Mouse (Mus musculus): ENCODE data around the gene Zfp689. TPM values are rescaled to one million over a fixed set of nuclear protein-coding genes. Genes with fewer than 3 reads are reported as not detected.

The Zfp689 gene
- polyA plus RNA-seq, 1 experiment from 2014 or later = 3.9 TPM

GRCm38 (mm10) chr7:127393157-127393943 is 55.6 kb downstream of the Zfp689 start, which contains the start of gene E430018J23Rik:
Gene E430018J23Rik (minus strand): TSS chr7:127393629.
- Histone ChIP-seq H3K4me1 (replicated peaks) (peaks cover 16% of the 10 kb centered on the region), H3K4me2 (peak within 1 kb of the TSS; percentile 65), H3K27me3 (no peaks in the 10 kb centered on the region), H3K4me3 (peak within 1 kb of the TSS; percentile 82), H3K27ac (peak within 1 kb of the TSS; percentile 94), H3K9ac (peak within 1 kb of the TSS; percentile 87), H3K9me3 (replicated peaks) (no peaks in the 10 kb centered on the region), H3K36me3 (peaks cover 10% of the 10 kb centered on the region; the same call in 1 of the 2 replicates)
- peak; percentile 95 for ATAC-seq (replicated peaks; ENCODE audit: insufficient number of reproducible peaks, insufficient read depth, low FRiP score, low read depth)
- WGBS = under 1% methylated on average over 45 of the region's 45 CpGs

- Histone ChIP-seq H3K36me3 (peaks cover 10% of the 10 kb centered on the region; the same call in 1 of the 2 replicates), H3K27ac (0 out of 2 replicates have a peak overlapping the region, but pooled peaks have one; percentile 94), H3K4me1 (replicated peaks) (peaks cover 16% of the 10 kb centered on the region), H3K9me3 (replicated peaks) (no peaks in the 10 kb centered on the region), H3K4me3 (peak overlapping the region; percentile 82), H3K9ac (peak overlapping the region; percentile 87), H3K4me2 (peak overlapping the region; percentile 65), H3K27me3 (no peaks in the 10 kb centered on the region)
- 84% methylated on average over 8 of the region's 8 CpGs for WGBS
- ATAC-seq (replicated peaks; ENCODE audit: insufficient number of reproducible peaks, insufficient read depth, low FRiP score, low read depth) = no peak
Observed at GRCm38 (mm10) chr7:127392251-127392824, 56.6 kb downstream of the Zfp689 start.

Small RNA genes within 50 kb of the gene (microRNA-seq; reads per million reads assigned to microRNA genes)
- gene Gm47278 = not detected
- not detected for gene Mir7060

Other genes with a start within 250 kb of the Zfp689 start
- gene Tbc1d10b, start 240.7 kb downstream of the Zfp689 start, polyA plus RNA-seq (2015; fragmentation: Nextera tagmentation; extraction: Ambion mirVana) = 17.0 and 21.3 TPM in 2 replicates
- 11.6 and 15.4 TPM in 2 replicates for gene Mylpf, start 240.3 kb downstream of the Zfp689 start, polyA plus RNA-seq (2015; fragmentation: Nextera tagmentation; extraction: Ambion mirVana)
- gene Zfp553, start 216.1 kb downstream of the Zfp689 start, polyA plus RNA-seq (2015; fragmentation: Nextera tagmentation; extraction: Ambion mirVana) = 17.8 and 23.7 TPM in 2 replicates
- 22.8 and 33.9 TPM in 2 replicates for gene Sept1, start 216.0 kb downstream of the Zfp689 start, polyA plus RNA-seq (2015; fragmentation: Nextera tagmentation; extraction: Ambion mirVana)
- gene Zfp771, start 204.9 kb downstream of the Zfp689 start, polyA plus RNA-seq (2015; fragmentation: Nextera tagmentation; extraction: Ambion mirVana) = 32.0 and 38.8 TPM in 2 replicates
- gene Dctpp1, start 188.4 kb downstream of the Zfp689 start, polyA plus RNA-seq (2015; fragmentation: Nextera tagmentation; extraction: Ambion mirVana) = 134 and 135 TPM in 2 replicates
- 51.9 and 54.8 TPM in 2 replicates for gene Sephs2, start 175.1 kb downstream of the Zfp689 start, polyA plus RNA-seq (2015; fragmentation: Nextera tagmentation; extraction: Ambion mirVana)
- gene Itgal, start 152.9 kb downstream of the Zfp689 start, polyA plus RNA-seq (2015; fragmentation: Nextera tagmentation; extraction: Ambion mirVana) = 1.3 and 5.1 TPM in 2 replicates
- 17.1 and 19.6 TPM in 2 replicates for gene Zfp768, start 103.6 kb downstream of the Zfp689 start, polyA plus RNA-seq (2015; fragmentation: Nextera tagmentation; extraction: Ambion mirVana)
- 4.6 and 5.6 TPM in 2 replicates for gene Zfp747, start 73.1 kb downstream of the Zfp689 start, polyA plus RNA-seq (2015; fragmentation: Nextera tagmentation; extraction: Ambion mirVana)
- gene 9130019O22Rik, start 62.0 kb downstream of the Zfp689 start, polyA plus RNA-seq (2015; fragmentation: Nextera tagmentation; extraction: Ambion mirVana) = 3.0 and 4.4 TPM in 2 replicates
- gene E430018J23Rik, start 55.5 kb downstream of the Zfp689 start, polyA plus RNA-seq (2015; fragmentation: Nextera tagmentation; extraction: Ambion mirVana) = 3.7 and 4.8 TPM in 2 replicates
- gene Zfp764, start 42.3 kb downstream of the Zfp689 start, polyA plus RNA-seq (2015; fragmentation: Nextera tagmentation; extraction: Ambion mirVana) = 4.8 and 6.3 TPM in 2 replicates
- 12.0 and 15.6 TPM in 2 replicates for gene Zfp688, start 27.1 kb downstream of the Zfp689 start, polyA plus RNA-seq (2015; fragmentation: Nextera tagmentation; extraction: Ambion mirVana)
- gene Prr14, start 10.5 kb upstream of the Zfp689 start, polyA plus RNA-seq (2015; fragmentation: Nextera tagmentation; extraction: Ambion mirVana) = 27.7 and 32.6 TPM in 2 replicates
- 7.0 and 9.0 TPM in 2 replicates for gene Fbrs, start 30.0 kb upstream of the Zfp689 start, polyA plus RNA-seq (2015; fragmentation: Nextera tagmentation; extraction: Ambion mirVana)
- gene Srcap, start 62.8 kb upstream of the Zfp689 start, polyA plus RNA-seq (2015; fragmentation: Nextera tagmentation; extraction: Ambion mirVana) = 25.7 and 41.5 TPM in 2 replicates
- gene Gm42715, start 70.4 kb upstream of the Zfp689 start, polyA plus RNA-seq (2015; fragmentation: Nextera tagmentation; extraction: Ambion mirVana) = 8.2 and 9.0 TPM in 2 replicates
- gene Tmem265, start 112.2 kb upstream of the Zfp689 start, polyA plus RNA-seq (2015; fragmentation: Nextera tagmentation; extraction: Ambion mirVana) = 2.9 and 4.1 TPM in 2 replicates
- gene Phkg2, start 124.2 kb upstream of the Zfp689 start, polyA plus RNA-seq (2015; fragmentation: Nextera tagmentation; extraction: Ambion mirVana) = 27.5 and 36.5 TPM in 2 replicates
- gene Ccdc189, start 139.4 kb upstream of the Zfp689 start, polyA plus RNA-seq (2015; fragmentation: Nextera tagmentation; extraction: Ambion mirVana) = 10.6 and 12.6 TPM in 2 replicates
- gene Rnf40, start 139.6 kb upstream of the Zfp689 start, polyA plus RNA-seq (2015; fragmentation: Nextera tagmentation; extraction: Ambion mirVana) = 27.9 and 32.3 TPM in 2 replicates
- 7.8 and 10.5 TPM in 2 replicates for gene Zfp629, start 166.6 kb upstream of the Zfp689 start, polyA plus RNA-seq (2015; fragmentation: Nextera tagmentation; extraction: Ambion mirVana)